Mouse (Mus musculus) layer of hippocampus, adult 18-20 months (tissue): ENCODE results near the gene Il12rb1. TPM values are rescaled to one million over a fixed set of nuclear protein-coding genes. Genes with fewer than 3 reads are reported as not detected.

ENCODE experiments used
- DNase-seq, 2 experiments: peaks; one replicate each; pipeline ENCODE4 v3.0.0; 2022; ENCODE audit warnings: low spot score in 2 of 2
- total RNA-seq, 2 experiments: library from RNA; stranded (reverse); gene quantifications; 2 replicates each; pipeline ENCODE4 v1.2.3; 2021

Il12rb1 gene
- total RNA-seq, 2 experiments from 2014 or later = 0.97 to 1.7 TPM

DNA sequence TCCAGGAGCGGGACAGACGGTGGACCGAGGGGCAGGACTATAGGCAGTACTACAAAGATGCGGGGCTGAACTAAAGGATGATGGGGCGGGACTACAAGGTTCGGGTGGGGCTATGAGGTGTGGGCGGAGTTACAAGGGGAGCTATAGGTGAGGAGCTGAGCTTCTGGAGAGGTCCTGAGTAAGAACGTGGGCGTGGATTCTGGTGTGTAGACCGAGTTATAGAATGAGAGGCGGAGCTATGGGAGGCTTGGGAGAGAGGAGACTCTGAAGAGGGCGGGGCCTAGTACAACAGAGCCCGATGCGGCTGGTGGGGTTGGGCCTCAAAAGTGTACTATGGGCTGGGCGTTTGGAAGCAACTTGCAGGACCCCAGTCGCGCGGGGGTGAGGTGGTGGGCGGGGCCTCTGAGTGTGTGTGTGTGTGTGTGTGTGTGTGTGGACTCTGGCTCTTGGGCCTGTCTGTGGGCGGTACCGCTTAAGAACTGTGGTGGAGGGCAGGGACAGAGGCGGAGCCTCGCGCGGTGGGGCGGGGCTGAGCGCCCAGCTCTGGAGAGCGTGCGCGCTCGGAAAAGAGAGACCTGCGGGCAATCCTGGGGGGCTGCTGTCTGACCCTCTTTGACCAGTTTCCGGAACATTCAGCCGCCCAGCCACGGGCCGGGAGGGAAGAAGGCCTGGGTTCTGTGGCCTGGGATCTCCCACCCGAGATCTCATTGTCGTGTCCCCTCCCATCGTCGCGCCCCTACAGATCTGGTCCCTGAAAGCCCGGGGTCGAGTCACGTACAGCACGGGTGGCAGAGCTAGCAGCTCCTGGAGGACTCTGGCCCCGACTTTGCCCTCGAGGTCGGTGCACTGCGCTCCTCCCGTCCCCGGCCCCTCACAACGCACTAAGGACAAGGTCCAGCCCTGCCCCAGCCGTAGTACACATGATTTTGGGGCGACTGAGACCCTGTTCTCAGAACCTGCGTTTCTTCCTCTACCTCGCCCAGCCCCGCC is 10.9 kb upstream of the Il12rb1 start:
- DNase-seq = peak; percentile 90 to 92

GRCm38 (mm10) chr8:70798281-70798680 is 10.0 kb upstream of the Il12rb1 start:
- DNase-seq = peak; percentile 73 to 90

DNA sequence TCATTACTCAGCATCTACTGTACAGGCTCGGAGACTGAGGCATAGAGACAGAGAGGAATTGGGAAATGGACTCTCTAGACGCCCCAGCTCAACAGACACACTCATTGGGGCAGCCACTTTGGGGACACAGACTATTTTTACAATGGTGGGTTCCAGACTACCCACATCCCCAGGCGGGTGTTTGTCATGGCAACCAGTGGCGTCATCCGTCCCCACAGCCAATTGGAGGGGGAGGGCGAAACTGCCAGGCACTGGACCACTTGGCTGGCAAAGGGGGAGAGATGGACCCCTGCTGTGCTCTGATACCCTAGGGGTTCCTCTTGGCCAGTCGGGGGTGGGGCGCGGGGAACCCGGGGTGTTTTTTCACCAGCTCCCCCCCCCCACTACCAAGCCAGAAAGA is 7.6 kb upstream of the Il12rb1 start:
- DNase-seq = peak in 1 of 2 experiments; percentile 68

- DNase-seq = peak; percentile 88 to 94
Observed at GRCm38 (mm10) chr8:70801156-70801555, 7.1 kb upstream of the Il12rb1 start.

- no peak for DNase-seq
Observed at GRCm38 (mm10) chr8:70801830-70802229, 6.4 kb upstream of the Il12rb1 start.

GRCm38 (mm10) chr8:70802786-70803510 is 5.3 kb upstream of the Il12rb1 start:
- no peak for DNase-seq

DNA sequence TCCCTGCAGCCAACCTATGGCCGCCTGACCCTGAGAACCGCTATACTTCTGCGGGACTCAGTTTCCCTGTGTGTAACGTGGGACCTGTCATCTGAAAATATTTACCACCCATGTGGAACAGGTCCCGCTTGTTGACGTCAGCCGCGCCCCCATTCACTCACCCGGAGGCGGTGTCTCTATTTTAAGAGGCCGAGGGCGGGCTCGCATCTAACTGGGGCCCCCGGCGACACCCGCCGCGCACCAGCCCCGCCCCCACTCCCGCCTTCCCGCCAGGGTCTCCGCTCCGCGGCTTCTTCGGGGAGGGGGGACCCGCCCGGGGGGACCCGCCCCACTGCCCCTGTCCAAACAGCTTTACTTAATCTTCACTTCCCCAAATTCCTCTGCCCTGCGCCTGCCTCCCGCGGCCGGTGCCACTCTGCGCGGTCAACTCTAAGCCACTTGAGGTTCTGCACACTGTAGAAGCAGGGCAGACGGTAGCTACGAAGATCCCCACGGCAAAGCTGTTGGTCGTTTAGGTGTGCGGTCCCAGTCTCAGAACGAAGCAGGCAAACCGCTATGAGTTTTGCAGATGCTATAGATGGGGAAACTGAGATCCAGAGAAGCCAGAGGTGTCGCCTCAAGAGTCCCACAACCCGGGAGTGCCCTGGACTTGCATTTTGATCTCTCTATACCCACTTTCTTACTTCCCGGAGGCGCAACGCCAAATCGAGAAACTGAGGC is 4.3 kb upstream of the Il12rb1 start:
- DNase-seq = peak; percentile 70 to 88

GRCm38 (mm10) chr8:70804481-70805206 is 3.6 kb upstream of the Il12rb1 start, which contains the start of gene Mast3:
TSS of gene Mast3 (minus strand) at chr8:70805054.
- DNase-seq = peak; percentile 76 to 89

GRCm38 (mm10) chr8:70806541-70806940 is 1.7 kb upstream of the Il12rb1 start:
- DNase-seq = no peak

DNA sequence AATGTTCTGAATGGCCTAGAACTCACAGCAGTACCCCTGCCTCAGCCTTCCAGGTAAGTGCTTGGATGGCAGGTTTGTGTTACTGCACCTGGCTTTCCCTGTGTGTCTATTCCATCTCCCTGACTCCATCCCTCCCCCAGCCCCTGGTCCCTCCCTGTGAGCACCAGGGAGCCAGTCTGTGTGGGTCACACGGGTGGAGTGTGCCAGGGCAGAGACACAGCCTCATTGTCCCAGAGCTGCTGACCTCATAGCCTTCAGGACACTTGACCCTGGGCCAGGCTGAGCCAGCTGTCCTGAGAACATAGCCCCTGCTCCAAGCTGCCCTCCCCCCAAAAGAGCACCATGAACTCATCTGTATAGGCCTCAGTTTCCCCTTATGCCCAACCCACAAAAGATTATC is 945 bp upstream of the Il12rb1 start:
- no peak for DNase-seq

DNA sequence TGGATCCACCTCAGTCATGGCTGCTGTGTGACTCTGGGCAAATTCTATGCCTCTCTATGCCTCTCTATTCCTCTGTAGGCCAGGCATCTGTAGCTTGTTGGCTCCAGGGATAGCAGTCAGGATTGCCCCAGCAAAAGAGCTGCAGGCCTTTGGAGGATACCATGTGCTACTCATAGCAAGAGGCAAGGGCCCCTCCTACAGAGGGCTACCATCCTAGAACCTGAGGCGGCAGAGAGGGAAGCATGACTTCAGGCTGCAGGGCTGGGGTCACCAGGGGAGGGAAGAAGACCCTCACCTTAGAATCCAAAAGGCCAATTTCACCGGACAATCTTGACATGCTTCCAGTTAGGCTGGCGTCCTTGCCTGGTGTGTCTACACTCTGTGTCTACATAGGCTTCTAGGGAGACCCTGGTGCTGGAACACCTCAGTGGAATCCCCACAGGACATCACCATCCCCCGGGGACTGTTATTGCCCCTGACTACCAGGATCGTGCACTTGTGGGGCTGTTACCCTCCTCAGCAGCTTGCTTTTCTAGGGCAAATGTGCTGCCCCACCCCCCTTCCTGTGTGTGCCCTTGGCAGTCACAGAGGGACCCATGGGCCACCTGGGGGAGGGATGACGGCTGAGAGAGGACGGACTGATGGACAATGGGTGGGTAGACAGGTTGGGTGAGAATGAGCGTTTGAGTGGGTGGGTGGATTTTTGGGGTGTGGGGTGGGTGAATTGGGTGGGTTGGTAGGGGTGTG is 879 bp downstream of the Il12rb1 start:
- no peak for DNase-seq

DNA sequence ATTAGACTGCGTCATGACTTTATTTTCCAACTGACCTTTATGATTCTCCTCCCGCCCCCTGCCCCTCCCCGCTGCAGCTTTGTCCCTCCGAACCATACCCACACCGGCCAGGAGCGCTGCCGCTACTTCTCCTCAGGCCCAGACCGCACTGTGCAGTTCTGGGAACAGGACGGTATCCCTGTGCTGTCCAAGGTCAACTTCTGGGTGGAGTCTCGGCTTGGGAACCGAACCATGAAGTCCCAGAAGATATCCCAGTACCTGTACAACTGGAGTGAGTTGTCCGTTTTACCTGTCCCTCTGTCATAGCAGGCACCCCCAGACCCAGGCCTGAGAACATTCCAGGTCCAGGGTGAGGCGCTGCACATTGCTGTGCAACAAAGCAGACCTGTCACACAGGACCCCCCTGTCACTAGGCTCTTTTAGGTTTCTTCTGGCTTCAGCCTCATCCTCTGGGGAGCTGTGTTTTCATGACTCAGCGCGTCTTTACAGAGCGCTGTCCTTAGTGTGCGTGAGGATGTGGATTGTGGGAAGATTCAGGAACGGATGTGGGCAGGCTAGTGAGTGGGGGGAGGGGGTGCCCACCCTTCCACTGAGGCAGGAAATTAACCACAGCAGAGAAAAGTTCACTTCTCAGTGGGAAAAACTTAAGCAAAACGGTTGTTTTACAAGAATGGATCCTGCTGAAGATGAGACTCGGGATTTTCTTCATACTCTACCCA is 2.9 kb downstream of the Il12rb1 start:
- no peak for DNase-seq

DNA sequence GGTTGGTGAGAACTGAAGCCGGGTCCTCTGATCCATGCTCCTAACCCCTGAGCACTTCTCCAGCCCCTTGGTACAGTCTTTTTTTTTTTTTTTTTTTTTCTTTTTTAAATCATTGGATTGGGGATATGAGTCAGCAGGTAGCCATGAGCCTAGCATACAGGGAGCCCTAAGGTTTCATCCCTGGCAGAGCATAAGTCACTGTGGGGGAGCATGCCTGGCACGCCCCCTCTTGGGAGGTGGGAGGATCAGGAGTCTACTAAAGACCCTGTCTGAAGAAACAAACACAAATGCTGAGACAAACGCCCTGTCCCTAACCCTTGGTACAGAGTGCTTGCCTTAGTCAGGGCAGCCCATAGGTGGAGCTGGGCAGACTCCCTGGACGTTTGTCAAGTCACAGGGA is 3.8 kb downstream of the Il12rb1 start:
- DNase-seq = no peak

- DNase-seq = no peak
Observed at GRCm38 (mm10) chr8:70812885-70813284, 4.6 kb downstream of the Il12rb1 start.

GRCm38 (mm10) chr8:70816679-70817078 is 8.4 kb downstream of the Il12rb1 start:
- no peak for DNase-seq

DNA sequence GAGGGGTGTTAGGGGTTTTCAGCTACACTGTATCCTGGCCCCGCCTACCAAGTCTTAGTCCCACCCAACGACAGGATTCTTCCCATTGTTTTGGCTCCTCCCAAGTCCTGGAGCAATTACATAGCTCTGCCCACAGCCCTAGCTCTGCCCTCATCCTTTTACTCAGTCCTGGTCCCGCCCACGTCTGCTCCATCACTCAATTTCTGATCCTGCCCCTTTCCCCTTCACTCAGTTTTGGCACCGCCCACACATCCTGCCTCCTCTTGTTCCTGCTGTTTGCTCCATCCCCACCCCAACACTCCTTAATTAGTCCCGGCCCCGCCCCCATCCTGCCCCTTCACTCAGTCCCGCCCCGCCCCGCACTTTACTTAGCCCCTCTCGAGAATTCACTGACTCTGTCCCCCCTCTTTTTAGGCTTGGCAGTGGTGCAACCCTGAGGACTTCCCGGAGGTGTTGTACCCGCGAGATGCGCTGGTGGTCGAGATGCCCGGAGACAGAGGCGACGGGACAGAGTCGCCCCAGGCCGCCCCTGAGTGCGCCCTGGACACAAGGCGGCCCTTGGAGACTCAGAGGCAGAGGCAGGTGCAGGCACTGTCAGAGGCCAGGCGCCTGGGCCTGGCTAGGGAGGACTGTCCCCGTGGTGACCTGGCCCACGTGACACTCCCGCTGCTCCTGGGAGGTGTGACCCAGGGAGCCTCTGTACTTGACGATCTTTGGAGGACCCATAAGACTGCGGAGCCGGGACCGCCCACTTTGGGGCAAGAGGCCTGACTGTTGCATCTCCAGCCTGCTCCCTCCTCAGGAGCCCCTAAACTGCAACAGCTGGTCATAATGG is 12.1 kb downstream of the Il12rb1 start:
- DNase-seq = peak in 1 of 2 experiments; percentile 66

GRCm38 (mm10) chr8:70821399-70821962 is 13.2 kb downstream of the Il12rb1 start:
- DNase-seq = peak in 1 of 2 experiments; percentile 70

DNA sequence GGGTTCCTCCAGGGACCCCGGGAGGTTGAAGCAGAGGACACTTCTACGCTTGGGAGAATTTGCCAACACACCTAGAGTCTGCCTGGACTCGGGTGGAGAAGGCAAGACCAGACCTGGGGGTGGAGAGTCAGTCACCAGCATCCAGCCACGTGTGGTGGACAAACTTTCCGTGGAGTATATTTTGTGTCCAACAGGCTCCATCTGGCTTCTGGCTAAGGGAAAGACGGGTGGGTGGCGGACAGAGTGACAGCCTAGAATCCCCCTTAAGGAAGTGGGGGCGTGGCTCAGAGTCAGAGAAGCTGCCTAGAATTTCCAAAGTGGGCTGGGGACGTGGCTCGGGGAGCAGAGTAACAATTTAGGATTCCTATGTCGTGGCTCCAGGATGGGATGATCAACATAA is 13.7 kb downstream of the Il12rb1 start:
- no peak for DNase-seq
